Mouse (Mus musculus) stomach, embryonic 16.5 days (tissue): ENCODE results near the gene Tsc2. TPM values are rescaled to one million over a fixed set of nuclear protein-coding genes. Genes with fewer than 3 reads are reported as not detected.

ENCODE experiments used
- ATAC-seq: fragments of 200-750 bp; cut with Nextera tagmentation; 2 replicates; pipeline ENCODE4 v1.8.0; 2017; ENCODE audit warnings: moderate number of reproducible peaks, moderate TSS enrichment; ENCODE audit not compliant: insufficient read depth, low FRiP score
- H3K27ac ChIP-seq: fragments of 300-500 bp; sonication (generic); 2 replicates; pipeline ENCODE4 v1.5.1; 2014; ENCODE audit warnings: low read length
- H3K27me3 ChIP-seq: fragments of 300-500 bp; sonication (generic); 2 replicates; pipeline ENCODE4 v1.6.1; 2014; ENCODE audit warnings: low read length, control low read depth, mixed read lengths; ENCODE audit not compliant: control insufficient read depth, insufficient read depth
- H3K36me3 ChIP-seq: fragments of 300-500 bp; sonication (generic); 2 replicates; pipeline ENCODE4 v1.6.1; 2014; ENCODE audit warnings: low read length; ENCODE audit not compliant: control insufficient read depth, insufficient read depth
- H3K4me1 ChIP-seq: fragments of 300-500 bp; sonication (generic); 2 replicates; pipeline ENCODE4 v1.6.1; 2014; ENCODE audit warnings: low read length, control low read depth, mixed read lengths; ENCODE audit not compliant: control insufficient read depth, insufficient read depth
- H3K4me2 ChIP-seq: fragments of 300-500 bp; sonication (generic); 2 replicates; pipeline ENCODE4 v1.6.1; 2014; ENCODE audit warnings: low read depth, low read length, mixed read lengths
- H3K4me3 ChIP-seq: fragments of 300-500 bp; sonication (generic); replicated peaks from 2 replicates; pipeline ENCODE4 v1.5.1; 2014; ENCODE audit warnings: mild to moderate bottlenecking, low read length
- H3K9ac ChIP-seq: fragments of 300-500 bp; sonication (generic); 2 replicates; pipeline ENCODE4 v1.6.1; 2014; ENCODE audit warnings: low read length
- H3K9me3 ChIP-seq: fragments of 300-500 bp; sonication (generic); replicated peaks from 2 replicates; pipeline ENCODE4 v1.6.1; 2016; ENCODE audit warnings: low read length, control low read depth; ENCODE audit not compliant: control insufficient read depth
- WGBS: fragments of 180-500 bp; shearing (Covaris S2); extraction: QIAGEN DNeasy Blood & Tissue Kit; methylation state at CpG from one replicate; pipeline ENCODE4 v1.1.7; 2014; 5-methylcytosine and 5-hydroxymethylcytosine counted together
- polyA plus RNA-seq: library from polyadenylated mRNA; unstranded; fragments of >200 nt; fragmentation: Nextera tagmentation; extraction: Ambion mirVana; gene quantifications from 2 replicates; pipeline ENCODE4 v1.2.1, GENCODE M21; 2015

Gene Tsc2
- polyA plus RNA-seq, 1 experiment from 2014 or later, result 53.1 TPM

DNA sequence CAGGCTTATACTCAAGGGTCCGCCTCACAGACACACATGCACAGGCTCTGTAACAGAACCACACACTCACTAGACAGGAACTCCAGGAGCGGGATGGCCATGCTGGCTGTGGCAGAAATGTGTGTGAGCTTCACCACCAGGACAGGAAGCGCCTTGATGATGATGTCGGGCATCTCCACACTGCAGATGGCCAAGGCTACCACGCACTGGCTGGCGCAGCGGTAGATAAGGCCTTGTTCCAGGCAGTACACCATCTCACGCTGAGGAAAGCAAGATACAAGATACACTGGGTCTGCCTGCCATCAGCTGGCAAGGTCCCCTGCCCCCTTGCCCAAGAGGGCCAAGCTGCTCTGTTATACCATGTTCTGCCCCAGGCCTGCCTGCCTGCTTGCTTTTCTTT, 23.6 kb downstream of the Tsc2 start:
- no peak overlapping the region for H3K27ac ChIP-seq

DNA sequence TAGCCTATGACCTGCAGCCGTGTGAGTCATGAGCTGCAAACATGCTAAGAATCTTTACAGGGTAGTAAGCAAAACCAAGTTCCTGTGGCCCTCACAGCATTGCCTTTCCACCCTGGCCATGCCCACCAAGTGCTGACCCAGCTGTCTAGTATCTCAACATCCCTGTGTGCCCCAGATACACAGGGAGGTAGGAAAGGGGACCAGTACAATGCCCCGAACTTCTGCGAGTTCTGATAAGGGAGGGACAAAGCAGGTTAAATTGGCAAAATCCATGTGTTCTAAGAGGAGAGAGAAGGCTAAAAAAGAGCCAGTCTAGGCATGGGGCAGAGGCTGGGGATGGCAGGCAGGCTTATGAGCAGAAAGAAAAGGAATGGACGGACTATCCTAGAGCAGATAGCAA, 24.1 kb downstream of the Tsc2 start:
- Histone ChIP-seq H3K27me3 (no peaks in the 10 kb centered on the region), H3K9ac (no peak overlapping the region), H3K4me2 (no peak overlapping the region), H3K36me3 (peaks cover 3% of the 10 kb centered on the region; the same call in 1 of the 2 replicates), H3K27ac (no peak overlapping the region), H3K4me3 (no peak overlapping the region), H3K9me3 (no peaks in the 10 kb centered on the region), H3K4me1 (no peaks in the 10 kb centered on the region)
- ATAC-seq, result no peak
- WGBS, result 90% methylated on average over 4 of the region's 4 CpGs

More for the DNA sequence above, 23.6 kb downstream of the Tsc2 start:
- WGBS, result 89% methylated on average over 8 of the region's 8 CpGs
- H3K4me3 ChIP-seq, result no peak overlapping the region
- H3K9me3 ChIP-seq, result no peaks in the 10 kb centered on the region
- peaks cover 8% of the 10 kb centered on the region for H3K36me3 ChIP-seq
- H3K4me2 ChIP-seq, result no peak overlapping the region
- H3K9ac ChIP-seq, result no peak overlapping the region
- no peaks in the 10 kb centered on the region for H3K4me1 ChIP-seq
- ATAC-seq, result no peak
- no peaks in the 10 kb centered on the region for H3K27me3 ChIP-seq

DNA sequence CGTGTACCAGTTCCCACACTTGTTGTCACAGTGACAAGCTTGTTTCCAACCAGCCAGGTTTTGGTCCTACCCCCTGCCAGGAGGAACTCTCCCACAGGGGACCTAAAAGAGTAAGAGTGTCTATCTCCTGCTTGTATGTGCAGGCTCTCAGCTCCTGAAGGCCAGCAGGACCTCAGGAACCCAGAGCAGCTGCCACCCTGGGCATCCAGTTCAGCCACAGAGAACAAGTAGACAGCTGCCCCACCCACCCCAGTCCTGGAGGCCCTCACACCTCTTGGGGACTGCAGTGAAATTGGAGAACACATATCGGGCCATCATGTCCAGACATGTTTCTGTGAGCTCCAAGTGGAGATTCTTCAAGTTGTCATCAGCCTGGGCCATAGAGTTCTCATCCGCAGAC, 27.9 kb downstream of the Tsc2 start:
- Histone ChIP-seq H3K27me3 (no peaks in the 10 kb centered on the region), H3K9ac (no peak overlapping the region), H3K27ac (no peak overlapping the region), H3K4me1 (no peaks in the 10 kb centered on the region), H3K36me3 (0 out of 2 replicates have a peak, but pooled peaks cover 2% of the 10 kb centered on the region), H3K4me3 (no peak overlapping the region), H3K4me2 (no peak overlapping the region), H3K9me3 (no peaks in the 10 kb centered on the region)
- ATAC-seq, result no peak
- 88% methylated on average over 3 of the region's 3 CpGs for WGBS

DNA sequence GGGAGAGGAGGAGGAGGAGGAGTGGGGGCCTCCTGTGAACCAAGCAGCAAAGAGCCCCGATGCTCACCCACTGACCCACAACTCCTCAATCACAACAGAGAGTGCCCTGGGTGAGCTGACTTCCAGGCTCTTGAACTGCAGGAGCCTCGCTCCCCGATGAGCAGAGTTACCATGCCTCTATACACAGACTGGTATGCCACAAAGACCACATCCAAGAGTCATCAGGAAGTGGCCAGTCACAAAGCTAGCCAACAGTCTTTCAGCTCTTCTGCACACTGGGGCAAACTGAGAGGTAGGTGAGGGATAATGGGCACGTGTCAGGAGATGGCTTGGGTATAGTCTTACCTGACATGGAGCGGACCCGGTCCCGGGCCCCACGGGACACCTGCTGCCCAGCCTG, 28.5 kb downstream of the Tsc2 start:
- ATAC-seq, result no peak
- H3K27ac ChIP-seq, result no peak overlapping the region
- no peaks in the 10 kb centered on the region for H3K4me1 ChIP-seq
- no peak overlapping the region for H3K9ac ChIP-seq
- no peak overlapping the region for H3K4me2 ChIP-seq
- H3K36me3 ChIP-seq, result 0 out of 2 replicates have a peak, but pooled peaks cover 2% of the 10 kb centered on the region
- H3K9me3 ChIP-seq, result no peaks in the 10 kb centered on the region
- WGBS, result 87% methylated on average over 8 of the region's 8 CpGs
- no peak overlapping the region for H3K4me3 ChIP-seq
- H3K27me3 ChIP-seq, result no peaks in the 10 kb centered on the region

DNA sequence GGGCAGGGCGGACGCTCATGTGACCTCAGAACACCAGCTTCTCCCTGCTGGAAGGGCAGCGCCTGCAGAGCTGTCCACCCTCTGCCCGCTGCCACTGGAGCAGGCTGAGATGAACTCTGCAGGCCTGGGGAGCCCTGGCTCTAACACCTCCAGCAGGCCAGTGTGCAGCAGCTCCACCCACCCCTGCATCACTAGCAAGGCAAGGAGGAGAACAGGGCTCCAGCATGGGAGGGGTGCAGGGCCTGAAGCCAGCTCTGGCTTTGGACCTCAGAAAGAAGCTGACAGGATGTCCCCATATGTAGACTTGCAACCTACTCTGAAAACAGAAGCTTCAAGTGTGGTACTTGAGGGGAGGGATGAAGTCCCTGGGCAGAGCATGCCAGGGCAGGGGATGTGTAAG, 31.9 kb downstream of the Tsc2 start:
- no peak overlapping the region for H3K4me2 ChIP-seq
- ATAC-seq, result no peak
- no peak overlapping the region for H3K9ac ChIP-seq
- H3K36me3 ChIP-seq, result 0 out of 2 replicates have a peak, but pooled peaks cover 8% of the 10 kb centered on the region
- WGBS, result 86% methylated on average over 4 of the region's 4 CpGs
- H3K27ac ChIP-seq, result no peak overlapping the region
- no peaks in the 10 kb centered on the region for H3K9me3 ChIP-seq
- H3K27me3 ChIP-seq, result no peaks in the 10 kb centered on the region
- H3K4me3 ChIP-seq, result no peak overlapping the region
- H3K4me1 ChIP-seq, result no peaks in the 10 kb centered on the region

DNA sequence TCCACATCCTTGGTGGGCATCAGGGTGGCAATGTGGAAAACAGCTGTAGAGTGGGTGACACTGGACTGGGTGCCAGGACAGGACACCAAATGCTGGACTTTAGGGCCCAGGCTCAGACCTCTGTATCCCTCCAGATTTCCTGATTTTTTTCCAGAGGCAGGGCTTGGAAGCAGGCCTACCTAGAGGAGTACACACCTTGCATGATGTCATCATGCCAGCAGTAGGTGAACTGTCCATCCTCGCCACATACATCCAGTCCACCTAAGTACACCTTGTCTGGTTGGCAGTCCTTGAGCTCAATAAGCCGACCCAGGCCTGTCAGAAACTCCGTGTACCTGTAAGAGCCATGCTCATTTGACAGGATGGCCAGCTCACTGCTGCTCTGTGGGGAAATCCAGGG, 34.4 kb downstream of the Tsc2 start:
- Histone ChIP-seq H3K36me3 (peaks cover 11% of the 10 kb centered on the region; the same call in 1 of the 2 replicates), H3K4me2 (no peak overlapping the region), H3K27me3 (no peaks in the 10 kb centered on the region), H3K4me1 (no peaks in the 10 kb centered on the region), H3K9me3 (no peaks in the 10 kb centered on the region), H3K9ac (no peak overlapping the region), H3K27ac (no peak overlapping the region; the same call in 1 of the 2 replicates), H3K4me3 (no peak overlapping the region)
- ATAC-seq, result no peak
- 88% methylated on average over 3 of the region's 3 CpGs for WGBS

DNA sequence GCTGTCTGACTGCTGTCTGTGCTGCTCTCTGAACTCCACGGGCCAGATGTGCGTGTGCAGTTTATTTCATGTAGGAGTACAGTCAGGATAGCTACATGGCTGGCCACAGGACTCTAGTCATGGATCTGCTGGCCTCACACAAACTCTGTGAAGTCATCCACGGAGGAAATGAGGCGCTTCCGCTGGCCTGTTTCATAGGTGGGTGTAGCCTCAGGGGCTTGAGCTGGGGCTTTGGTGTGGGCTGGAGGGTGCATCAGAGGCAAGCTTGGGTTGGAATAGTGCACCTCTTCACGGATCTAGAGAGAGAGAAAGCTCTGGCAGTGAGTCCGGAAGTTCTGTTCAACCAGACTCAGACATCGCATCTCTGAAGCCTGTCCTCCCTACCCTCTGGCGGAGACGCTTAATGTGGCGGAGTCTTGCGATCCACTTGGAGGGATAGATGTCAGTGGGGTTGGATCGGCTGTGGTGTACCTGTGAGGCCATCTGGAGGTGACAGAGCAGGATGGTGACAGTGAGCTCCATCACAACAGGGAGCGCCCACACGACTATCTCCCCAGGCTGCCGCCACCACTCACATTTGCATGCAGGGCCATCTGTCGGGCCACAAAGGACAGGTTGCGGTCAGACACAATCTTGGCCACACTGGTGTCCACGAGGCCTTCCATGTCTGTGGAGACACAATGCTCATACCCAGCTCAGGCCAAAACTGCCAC, 35.8 kb downstream of the Tsc2 start:
- Histone ChIP-seq H3K9ac (no peak overlapping the region), H3K27me3 (no peaks in the 10 kb centered on the region), H3K4me3 (no peak overlapping the region), H3K4me2 (no peak overlapping the region), H3K27ac (no peak overlapping the region), H3K9me3 (no peaks in the 10 kb centered on the region), H3K36me3 (peaks cover 11% of the 10 kb centered on the region; the same call in 1 of the 2 replicates), H3K4me1 (no peaks in the 10 kb centered on the region)
- no peak for ATAC-seq
- 86% methylated on average over 19 of the region's 19 CpGs for WGBS

DNA sequence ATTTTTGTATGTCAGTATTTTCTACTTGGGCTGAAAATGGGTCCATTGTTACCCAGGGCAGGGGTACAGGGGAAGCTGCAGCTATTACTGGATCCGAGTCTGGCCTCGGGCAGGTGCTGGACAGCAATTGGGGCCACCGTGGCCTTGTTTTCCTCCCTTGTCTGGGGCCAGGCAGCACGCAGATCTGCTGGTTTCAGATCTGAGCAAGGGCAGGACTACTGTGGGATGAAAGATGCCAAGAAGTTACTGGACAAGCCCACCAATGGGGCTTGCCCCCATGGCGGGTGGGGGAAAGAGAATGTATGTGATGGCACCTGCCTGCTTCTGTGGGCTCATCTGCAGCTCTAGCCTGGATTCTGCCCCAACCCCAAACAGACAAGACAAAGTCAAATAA, 36.4 kb downstream of the Tsc2 start:
- no peak overlapping the region for H3K4me2 ChIP-seq
- H3K27ac ChIP-seq, result no peak overlapping the region
- ATAC-seq, result no peak
- no peaks in the 10 kb centered on the region for H3K4me1 ChIP-seq
- peaks cover 15% of the 10 kb centered on the region; the same call in 1 of the 2 replicates for H3K36me3 ChIP-seq
- no peak overlapping the region for H3K4me3 ChIP-seq
- 73% methylated on average over 5 of the region's 5 CpGs for WGBS
- no peaks in the 10 kb centered on the region for H3K9me3 ChIP-seq
- no peaks in the 10 kb centered on the region for H3K27me3 ChIP-seq
- no peak overlapping the region for H3K9ac ChIP-seq

DNA sequence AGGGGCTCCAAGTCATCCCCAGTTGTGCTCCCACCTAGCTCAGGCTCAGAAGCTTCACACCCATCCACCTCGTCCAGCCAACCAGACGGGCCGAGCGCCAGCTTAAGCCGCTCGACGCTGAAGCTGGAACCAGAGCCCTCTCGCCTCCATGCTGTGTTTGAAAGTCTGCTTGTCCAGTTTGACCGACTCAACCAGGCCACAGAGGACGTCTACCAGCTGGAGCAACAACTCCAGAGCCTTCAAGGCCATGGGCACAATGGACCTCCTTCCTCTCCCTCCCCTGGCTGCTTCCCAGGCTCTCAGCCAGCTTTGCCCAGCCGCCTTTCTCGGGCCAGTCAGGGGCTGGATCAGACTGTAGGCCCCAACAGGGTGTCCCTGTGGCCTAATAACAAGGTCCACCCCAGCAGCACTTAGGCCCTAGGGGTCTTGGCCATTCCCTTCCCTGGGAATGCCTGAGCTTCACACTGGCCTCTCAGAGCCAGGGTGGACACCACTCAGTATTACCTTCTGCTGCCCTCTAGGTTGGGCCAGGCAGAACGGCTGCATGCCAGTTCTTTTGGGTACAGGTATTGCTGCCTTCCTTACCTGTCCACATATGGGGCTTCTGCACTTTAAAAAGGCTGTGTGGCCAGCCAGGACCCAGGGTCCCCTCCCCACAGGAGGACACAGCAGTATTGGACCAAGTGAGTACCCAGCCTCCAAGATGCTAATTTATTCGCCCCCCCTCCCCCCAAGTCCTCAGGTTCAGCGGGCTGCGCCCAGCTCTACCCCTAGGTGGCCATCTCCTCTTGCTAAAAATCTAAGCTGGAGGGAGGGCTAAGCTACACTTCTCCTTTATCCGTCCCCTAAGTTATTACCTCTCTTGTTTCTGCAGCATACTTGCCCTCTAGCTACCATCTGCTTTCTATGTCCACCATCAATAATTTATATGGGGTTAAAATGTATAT, 37.0 kb downstream of the Tsc2 start:
- no peaks in the 10 kb centered on the region for H3K4me1 ChIP-seq
- 67% methylated on average over 17 of the region's 17 CpGs for WGBS
- H3K4me3 ChIP-seq, result no peak overlapping the region
- H3K36me3 ChIP-seq, result peaks cover 21% of the 10 kb centered on the region
- ATAC-seq, result no peak
- H3K9me3 ChIP-seq, result no peaks in the 10 kb centered on the region
- no peak overlapping the region for H3K27ac ChIP-seq
- H3K27me3 ChIP-seq, result no peaks in the 10 kb centered on the region
- no peak overlapping the region for H3K4me2 ChIP-seq
- H3K9ac ChIP-seq, result no peak overlapping the region
